Mouse (Mus musculus) lung, adult 2 months (tissue): ENCODE data around the gene Kcnma1.

Experiments
- CTCF ChIP-seq: fragments of 200-500 bp; IDR thresholded peaks from 2 replicates; pipeline ENCODE4 v1.5.1; 2011; ENCODE audit warnings: mild to moderate bottlenecking, low read length, control low read depth; ENCODE audit not compliant: insufficient read depth
- POLR2A ChIP-seq: fragments of 200-500 bp; IDR thresholded peaks from 2 replicates; pipeline ENCODE4 v1.6.1; 2011; ENCODE audit warnings: low read depth, mild to moderate bottlenecking, control low read depth, low read length, borderline replicate concordance; ENCODE audit errors: extremely low read depth

DNA sequence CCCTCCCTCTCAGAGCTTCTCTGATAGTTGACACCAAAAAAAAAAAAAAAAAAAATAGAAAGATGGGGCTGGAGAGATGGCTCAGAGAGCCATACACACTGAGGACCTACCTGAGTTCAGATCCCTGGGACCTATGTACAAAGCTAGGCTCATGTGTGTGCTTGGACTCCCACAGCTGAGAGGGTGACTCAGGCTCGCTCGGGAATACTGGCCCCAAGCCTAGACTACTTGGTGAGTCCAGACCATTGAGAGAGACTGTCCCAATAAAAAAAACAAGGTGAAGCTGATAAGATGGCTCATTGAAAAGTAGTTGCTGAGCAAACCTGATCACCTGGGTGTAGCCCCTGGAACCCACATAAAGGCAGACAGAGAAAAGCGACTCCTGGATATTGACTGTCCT, 18.5 kb downstream of the Kcnma1 start:
- TF ChIP-seq POLR2A (no peak), CTCF (no peak)
